Mouse (Mus musculus) MEL (cell line): ENCODE data around the gene Map4. TPM values are rescaled to one million over a fixed set of nuclear protein-coding genes. Genes with fewer than 3 reads are reported as not detected.
A peak's percentile ranks its signal among the peaks of the same experiment; 100 is the strongest.

Source experiments
- DNase-seq: peaks from one replicate; pipeline ENCODE4 v3.0.0; 2011; ENCODE audit warnings: low read depth, low spot score
- H3K27ac ChIP-seq: 2 replicates; pipeline ENCODE4 v1.5.1; 2012; ENCODE audit warnings: low read depth, mild to moderate bottlenecking, control low read depth, low read length, moderate library complexity; ENCODE audit not compliant: control insufficient read depth
- H3K27me3 ChIP-seq, 2 experiments: fragments of 150-350 bp in 1 of 2; sonication (generic) in 1 of 2; 2 replicates each; pipeline ENCODE4 v1.6.1; 2012; ENCODE audit warnings: low read length in 2 of 2, mild to moderate bottlenecking in 2 of 2, improper control_type of control experiment in 1 of 2, moderate library complexity in 1 of 2; ENCODE audit not compliant: insufficient read depth in 2 of 2, control insufficient read depth in 1 of 2
- H3K36me3 ChIP-seq, 2 experiments: 2 replicates each; pipeline ENCODE4 v1.6.1; 2012 to 2014; ENCODE audit warnings: low read length in 2 of 2, improper control_type of control experiment in 1 of 2, inconsistent platforms in 1 of 2, mild to moderate bottlenecking in 1 of 2; ENCODE audit not compliant: insufficient read depth in 2 of 2, control insufficient read depth in 1 of 2
- H3K4me1 ChIP-seq, 2 experiments: fragments of 150-350 bp in 1 of 2; sonication (generic) in 1 of 2; 2 replicates each; pipeline ENCODE4 v1.6.1; 2012; ENCODE audit warnings: low read length in 2 of 2, improper control_type of control experiment in 1 of 2, mild to moderate bottlenecking in 1 of 2; ENCODE audit not compliant: insufficient read depth in 2 of 2, control insufficient read depth in 1 of 2
- H3K4me3 ChIP-seq, 2 experiments: fragments of 150-350 bp in 1 of 2; sonication (generic) in 1 of 2; 2 replicates each; pipeline ENCODE4 v1.5.1; 2012; ENCODE audit warnings: low read depth in 2 of 2, low read length in 2 of 2, mild to moderate bottlenecking in 2 of 2, moderate library complexity in 2 of 2, control low read depth in 1 of 2, improper control_type of control experiment in 1 of 2; ENCODE audit not compliant: control insufficient read depth in 1 of 2, insufficient read depth in 1 of 2
- H3K79me2 ChIP-seq: 2 replicates; pipeline ENCODE4 v1.6.1; 2012; ENCODE audit warnings: mild to moderate bottlenecking, low read length, moderate library complexity; ENCODE audit not compliant: control insufficient read depth, poor library complexity, insufficient read depth
- H3K9ac ChIP-seq: 2 replicates; pipeline ENCODE4 v1.6.1; 2012; ENCODE audit warnings: low read depth, mild to moderate bottlenecking, control low read depth, low read length, moderate library complexity; ENCODE audit not compliant: control insufficient read depth, poor library complexity, severe bottlenecking
- H3K9me3 ChIP-seq: fragments of 150-350 bp; sonication (generic); replicated peaks from 2 replicates; pipeline ENCODE4 v1.6.1; 2012; ENCODE audit warnings: mild to moderate bottlenecking, low read length, improper control_type of control experiment, moderate library complexity; ENCODE audit not compliant: insufficient read depth
- CHD1 ChIP-seq: IDR thresholded peaks from 2 replicates; pipeline ENCODE4 v1.6.1; 2012; ENCODE audit warnings: low read depth, mild to moderate bottlenecking, inconsistent platforms, low read length, improper control_type of control experiment
- CHD2 ChIP-seq: IDR thresholded peaks from 2 replicates; pipeline ENCODE4 v1.6.1; 2011; ENCODE audit warnings: low read length, improper control_type of control experiment
- CTCF ChIP-seq, 3 experiments: IDR thresholded peaks in 2 of 3; conservative IDR thresholded peaks in 1 of 3; 2 replicates each; pipeline ENCODE4 v1.5.1; 2011 to 2012; ENCODE audit warnings: low read length in 3 of 3, low read depth in 2 of 3, mild to moderate bottlenecking in 2 of 3, improper control_type of control experiment in 1 of 3, inconsistent platforms in 1 of 3, mixed read lengths in 1 of 3, moderate library complexity in 1 of 3; ENCODE audit not compliant: control insufficient read depth in 1 of 3, insufficient read depth in 1 of 3, poor library complexity in 1 of 3, severe bottlenecking in 1 of 3
- E2F4 ChIP-seq: IDR thresholded peaks from 2 replicates; pipeline ENCODE4 v1.6.1; 2011; ENCODE audit warnings: low read depth, low read length, improper control_type of control experiment, borderline replicate concordance
- GABPA ChIP-seq: IDR thresholded peaks from 2 replicates; pipeline ENCODE4 v1.6.1; 2012; ENCODE audit warnings: low read depth, mild to moderate bottlenecking, inconsistent platforms, low read length, improper control_type of control experiment, moderate library complexity
- GATA1 ChIP-seq: IDR thresholded peaks from 2 replicates; pipeline ENCODE4 v1.6.1; 2011; ENCODE audit warnings: low read depth, low read length, improper control_type of control experiment
- HCFC1 ChIP-seq: IDR thresholded peaks from 2 replicates; pipeline ENCODE4 v1.6.1; 2012; ENCODE audit warnings: low read depth, mild to moderate bottlenecking, inconsistent platforms, low read length, improper control_type of control experiment, moderate library complexity
- MAX ChIP-seq: IDR thresholded peaks from 2 replicates; pipeline ENCODE4 v1.6.1; 2011; ENCODE audit warnings: low read length, improper control_type of control experiment
- MEF2A ChIP-seq: IDR thresholded peaks from 2 replicates; pipeline ENCODE4 v1.6.1; 2014; ENCODE audit warnings: low read depth, mild to moderate bottlenecking, inconsistent platforms, low read length, improper control_type of control experiment; ENCODE audit not compliant: poor library complexity, insufficient replicate concordance, severe bottlenecking; ENCODE audit errors: extremely low read depth
- MYB ChIP-seq: IDR thresholded peaks from 2 replicates; pipeline ENCODE4 v1.6.1; 2011; ENCODE audit warnings: mild to moderate bottlenecking, low read depth, low read length, improper control_type of control experiment
- NELFE ChIP-seq: IDR thresholded peaks from 2 replicates; pipeline ENCODE4 v1.6.1; 2011; ENCODE audit warnings: low read depth, low read length, improper control_type of control experiment
- POLR2A ChIP-seq, 2 experiments: IDR thresholded peaks; 2 replicates each; pipeline ENCODE4 v1.6.1; 2011 to 2012; ENCODE audit warnings: low read length in 2 of 2, mild to moderate bottlenecking in 2 of 2, control low read depth in 1 of 2, improper control_type of control experiment in 1 of 2, low read depth in 1 of 2, moderate library complexity in 1 of 2; ENCODE audit not compliant: control insufficient read depth in 1 of 2, insufficient read depth in 1 of 2, poor library complexity in 1 of 2
- POLR2AphosphoS5 ChIP-seq: IDR thresholded peaks from 2 replicates; pipeline ENCODE4 v1.6.1; 2012; ENCODE audit warnings: low read depth, borderline replicate concordance, mild to moderate bottlenecking, inconsistent platforms, low read length, moderate library complexity, mixed read lengths
- SIN3A ChIP-seq: IDR thresholded peaks from 2 replicates; pipeline ENCODE4 v1.6.1; 2012; ENCODE audit warnings: low read length, improper control_type of control experiment, inconsistent platforms
- TAL1 ChIP-seq: IDR thresholded peaks from 2 replicates; pipeline ENCODE4 v1.6.1; 2012; ENCODE audit warnings: mild to moderate bottlenecking, inconsistent platforms, low read length, moderate library complexity, mixed read lengths
- TBP ChIP-seq: IDR thresholded peaks from 2 replicates; pipeline ENCODE4 v1.8.0; 2011; ENCODE audit warnings: low read depth, low read length, improper control_type of control experiment
- USF1 ChIP-seq: IDR thresholded peaks from 2 replicates; pipeline ENCODE4 v1.6.1; 2014; ENCODE audit warnings: low read depth, mild to moderate bottlenecking, inconsistent platforms, low read length, improper control_type of control experiment, moderate library complexity
- ZMIZ1 ChIP-seq: IDR thresholded peaks from 2 replicates; pipeline ENCODE4 v1.6.1; 2012; ENCODE audit warnings: low read depth, mild to moderate bottlenecking, inconsistent platforms, low read length, improper control_type of control experiment, moderate library complexity
- polyA plus RNA-seq, 2 experiments: library from polyadenylated mRNA; stranded (reverse) in 1 of 2; unstranded in 1 of 2; fragments of >175 nt in 1 of 2; fragments of >200 nt in 1 of 2; gene quantifications; 2 replicates each; pipeline versions ENCODE4 v1.2.1 to v1.2.4; 2012; ENCODE audit warnings: low replicate concordance in 2 of 2, low read depth in 1 of 2; ENCODE audit not compliant: insufficient read length in 2 of 2, insufficient read depth in 1 of 2, missing spikeins in 1 of 2
- total RNA-seq: library from RNA; depleted of rRNA; stranded (reverse); fragments of 300-350 nt; gene quantifications from 2 replicates; pipeline ENCODE4 v1.2.3, GENCODE M21; 2012

Gene Map4
- total and polyA plus RNA-seq, 3 experiments: 14.5 to 47.8 TPM; not detected in 1

GRCm38 (mm10) chr9:110052951-110053304 lies 121.7 kb downstream of the Map4 start:
- no peak overlapping the region for H3K9ac ChIP-seq
- H3K9me3 ChIP-seq: no peaks in the 10 kb centered on the region
- H3K4me3 ChIP-seq: no peak overlapping the region
- DNase-seq: no peak
- no peak for TF ChIP-seq E2F4
- TF ChIP-seq CHD2: no peak
- no peak for TF ChIP-seq SIN3A
- TF ChIP-seq CTCF (IDR thresholded peaks at IDR 0.05 in 2 of 3, conservative IDR thresholded peaks at IDR 0.05 in 1 of 3; ENCODE audit: control insufficient read depth in 1 of 3, insufficient read depth in 1 of 3, low read depth in 2 of 3, low read length in 3 of 3, poor library complexity in 1 of 3, severe bottlenecking in 1 of 3): no peak
- TF ChIP-seq TAL1: no peak
- no peak for TF ChIP-seq HCFC1
- TF ChIP-seq TBP: no peak
- TF ChIP-seq MEF2A: no peak
- no peak for TF ChIP-seq POLR2A (IDR thresholded peaks at IDR 0.05; ENCODE audit: control insufficient read depth in 1 of 2, insufficient read depth in 1 of 2, low read depth in 1 of 2, low read length in 2 of 2, poor library complexity in 1 of 2)
- no peak for TF ChIP-seq USF1
- TF ChIP-seq GABPA: no peak
- no peak for TF ChIP-seq POLR2AphosphoS5
- no peak for TF ChIP-seq CHD1
- TF ChIP-seq GATA1: no peak
- TF ChIP-seq MYB: no peak
- TF ChIP-seq ZMIZ1: no peak
- TF ChIP-seq MAX: no peak
- no peaks in the 10 kb centered on the region for H3K27me3 ChIP-seq
- H3K79me2 ChIP-seq: no peaks in the 10 kb centered on the region
- no peaks in the 10 kb centered on the region for H3K4me1 ChIP-seq
- no peak overlapping the region for H3K27ac ChIP-seq
- H3K36me3 ChIP-seq: peaks cover 0 to 3% of the 10 kb centered on the region in 2 experiments; a peak in 2 of 4 replicates

- no peak overlapping the region for H3K4me3 ChIP-seq
- no peak overlapping the region for H3K9ac ChIP-seq
- DNase-seq: peak; percentile 19
- no peaks in the 10 kb centered on the region for H3K27me3 ChIP-seq
- H3K4me1 ChIP-seq: no peaks in the 10 kb centered on the region
- peak; percentile 9; the same call in 1 of the 2 replicates for TF ChIP-seq GATA1
- TF ChIP-seq NELFE: no peak
- H3K36me3 ChIP-seq: peaks cover 0 to 3% of the 10 kb centered on the region in 2 experiments; a peak in 2 of 4 replicates
- H3K27ac ChIP-seq: no peak overlapping the region
- no peaks in the 10 kb centered on the region for H3K9me3 ChIP-seq
- no peaks in the 10 kb centered on the region for H3K79me2 ChIP-seq
Observed at GRCm38 (mm10) chr9:110053305-110054079, 122.2 kb downstream of the Map4 start.
